Mouse (Mus musculus): ENCODE data around the gene Lingo3. TPM values are rescaled to one million over a fixed set of nuclear protein-coding genes. Genes with fewer than 3 reads are reported as not detected.
"Not testable (repeated sequence)": the region's sequence is repeated elsewhere in the genome, so short reads cannot be mapped to it uniquely, and the experiment has no call there.

Gene Lingo3
- polyA plus RNA-seq, 1 experiment from 2014 or later = 0.79 TPM

DNA sequence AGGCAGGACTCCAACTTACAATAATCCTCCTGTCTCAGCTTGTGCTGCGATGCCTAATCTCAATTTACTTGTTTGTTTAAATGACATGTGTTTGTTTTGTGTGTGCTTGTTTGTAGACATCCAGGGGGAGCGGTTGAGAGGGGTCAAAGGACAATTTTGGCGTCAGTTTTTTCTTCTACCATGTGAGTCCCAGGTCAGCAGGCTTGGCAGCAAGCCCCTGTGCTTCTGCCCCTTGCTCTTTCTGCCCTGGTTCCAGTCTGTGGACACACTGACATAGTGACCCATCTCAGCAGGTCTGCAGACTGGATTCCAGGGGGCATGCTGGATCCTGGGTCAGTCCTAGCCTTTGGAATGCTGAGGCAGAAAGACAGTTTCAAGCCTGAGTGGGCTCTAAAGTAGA, 24.4 kb downstream of the Lingo3 start:
- H3K27me3 ChIP-seq = no peaks in the 10 kb centered on the region

DNA sequence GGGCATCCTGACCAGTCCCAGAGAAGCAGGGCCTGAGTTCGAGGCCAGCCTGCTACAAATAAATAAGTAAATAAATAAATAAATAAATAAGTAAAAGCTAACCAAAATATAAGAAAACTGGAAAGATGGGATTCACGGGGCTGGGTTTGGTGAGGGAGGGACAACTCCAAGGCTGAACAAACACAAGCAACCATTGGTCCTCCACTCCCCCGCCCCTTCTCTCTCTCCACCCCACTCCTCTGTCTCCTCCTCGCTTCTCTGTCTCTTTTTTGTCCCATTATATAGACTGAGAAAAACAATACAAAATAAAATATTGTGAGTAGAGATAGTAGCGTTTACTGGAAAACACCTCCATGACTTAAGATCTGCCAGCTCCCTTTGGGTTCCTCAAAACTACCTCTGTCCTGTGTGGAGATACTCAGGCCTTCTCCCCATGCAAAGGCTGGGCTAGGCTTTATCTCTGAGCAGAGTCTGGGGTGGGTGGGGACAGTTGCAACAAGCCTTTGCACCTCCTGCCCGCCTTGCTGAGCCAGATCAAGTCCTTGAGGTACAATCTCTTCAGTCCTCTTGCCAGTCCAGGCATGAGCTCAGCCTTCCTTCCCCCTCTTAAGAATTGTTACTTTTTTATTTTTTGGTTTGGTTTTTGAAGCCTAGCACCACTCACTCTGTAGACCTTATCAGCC, 25.1 kb downstream of the Lingo3 start:
- Histone ChIP-seq H3K4me3 (replicated peaks) (no peak overlapping the region), H3K9me3 (no peaks in the 10 kb centered on the region), H3K9ac (replicated peaks) (no peak overlapping the region), H3K27me3 (no peaks in the 10 kb centered on the region), H3K36me3 (no peaks in the 10 kb centered on the region), H3K4me2 (no peak overlapping the region), H3K4me1 (replicated peaks) (no peaks in the 10 kb centered on the region), H3K27ac (no peak overlapping the region)
- no peak for ATAC-seq (ENCODE audit: insufficient number of reproducible peaks, insufficient read depth, low FRiP score, low TSS enrichment, low read depth)
- WGBS = 53% methylated on average over 6 of the region's 6 CpGs

More for the DNA sequence above, 24.4 kb downstream of the Lingo3 start:
- no peak overlapping the region for H3K27ac ChIP-seq
- no peak overlapping the region for H3K4me2 ChIP-seq
- no peaks in the 10 kb centered on the region for H3K9me3 ChIP-seq
- no peak overlapping the region for H3K9ac ChIP-seq (replicated peaks)
- no peaks in the 10 kb centered on the region for H3K36me3 ChIP-seq
- WGBS = 50% methylated on average over 3 of the region's 3 CpGs
- H3K4me3 ChIP-seq (replicated peaks) = no peak overlapping the region
- no peaks in the 10 kb centered on the region for H3K4me1 ChIP-seq (replicated peaks)
- ATAC-seq (ENCODE audit: insufficient number of reproducible peaks, insufficient read depth, low FRiP score, low TSS enrichment, low read depth) = no peak

DNA sequence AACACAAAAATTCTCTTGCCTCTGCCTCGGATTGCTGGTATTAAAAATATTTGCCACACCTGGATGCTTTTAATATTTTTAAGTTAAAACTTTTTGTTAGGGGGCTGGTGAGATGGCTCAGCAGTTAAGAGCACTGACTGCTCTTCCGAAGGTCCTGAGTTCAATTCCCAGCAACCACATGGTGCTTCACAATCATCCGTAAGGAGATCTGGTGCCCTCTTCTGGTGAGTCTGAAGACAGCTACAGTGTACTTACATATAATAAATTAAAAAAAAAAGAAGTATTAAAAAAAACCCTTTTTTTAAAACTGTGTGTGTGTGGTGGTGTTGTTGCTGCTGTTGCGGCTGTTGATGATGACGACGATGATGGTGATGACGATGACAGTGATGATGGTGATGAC, 25.9 kb downstream of the Lingo3 start:
- H3K36me3 ChIP-seq; H3K27me3 ChIP-seq; ATAC-seq (ENCODE audit: insufficient number of reproducible peaks, insufficient read depth, low FRiP score, low TSS enrichment, low read depth); H3K4me1 ChIP-seq (replicated peaks); H3K4me3 ChIP-seq (replicated peaks); H3K9ac ChIP-seq (replicated peaks); H3K27ac ChIP-seq; H3K4me2 ChIP-seq; H3K9me3 ChIP-seq: not testable (repeated sequence)
- 83% methylated on average over 7 of the region's 7 CpGs for WGBS

- no peak for ATAC-seq (ENCODE audit: insufficient number of reproducible peaks, insufficient read depth, low FRiP score, low TSS enrichment, low read depth)
- H3K9me3 ChIP-seq = no peaks in the 10 kb centered on the region
- H3K4me2 ChIP-seq = no peak overlapping the region
- peaks cover 6% of the 10 kb centered on the region; the same call in 1 of the 2 replicates for H3K27me3 ChIP-seq
- H3K9ac ChIP-seq (replicated peaks) = no peak overlapping the region
- H3K4me3 ChIP-seq (replicated peaks) = no peak overlapping the region
- 73% methylated on average over 2 of the region's 2 CpGs for WGBS
- no peak overlapping the region for H3K27ac ChIP-seq
- H3K36me3 ChIP-seq = no peaks in the 10 kb centered on the region
- H3K4me1 ChIP-seq (replicated peaks) = no peaks in the 10 kb centered on the region
These were observed 26.7 kb downstream of the Lingo3 start for GRCm38 (mm10) chr10:80817164-80817563.

DNA sequence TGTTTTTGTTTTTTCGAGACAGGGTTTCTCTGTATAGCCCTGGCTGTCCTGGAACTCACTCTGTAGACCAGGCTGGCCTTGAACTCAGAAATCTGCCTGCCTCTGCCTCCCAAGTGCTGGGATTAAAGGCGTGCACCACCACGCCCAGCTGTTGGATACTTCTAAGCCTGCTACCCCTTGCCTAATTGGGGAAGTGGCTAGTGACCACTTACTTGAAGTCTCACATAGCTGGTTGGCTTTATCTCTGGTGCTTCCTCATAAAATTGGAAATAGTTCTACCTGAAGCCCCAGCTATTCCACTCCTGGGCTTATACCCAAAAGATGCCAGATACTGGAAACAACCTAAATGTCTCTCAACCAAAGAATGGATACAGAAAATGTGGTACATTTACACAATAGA, 27.5 kb downstream of the Lingo3 start:
- 79% methylated on average over 3 of the region's 3 CpGs for WGBS
- H3K9ac ChIP-seq (replicated peaks); H3K4me2 ChIP-seq; H3K27ac ChIP-seq; H3K4me1 ChIP-seq (replicated peaks); H3K4me3 ChIP-seq (replicated peaks); H3K36me3 ChIP-seq; ATAC-seq (ENCODE audit: insufficient number of reproducible peaks, insufficient read depth, low FRiP score, low TSS enrichment, low read depth); H3K9me3 ChIP-seq: not testable (repeated sequence)
- H3K27me3 ChIP-seq = peaks cover 13% of the 10 kb centered on the region

DNA sequence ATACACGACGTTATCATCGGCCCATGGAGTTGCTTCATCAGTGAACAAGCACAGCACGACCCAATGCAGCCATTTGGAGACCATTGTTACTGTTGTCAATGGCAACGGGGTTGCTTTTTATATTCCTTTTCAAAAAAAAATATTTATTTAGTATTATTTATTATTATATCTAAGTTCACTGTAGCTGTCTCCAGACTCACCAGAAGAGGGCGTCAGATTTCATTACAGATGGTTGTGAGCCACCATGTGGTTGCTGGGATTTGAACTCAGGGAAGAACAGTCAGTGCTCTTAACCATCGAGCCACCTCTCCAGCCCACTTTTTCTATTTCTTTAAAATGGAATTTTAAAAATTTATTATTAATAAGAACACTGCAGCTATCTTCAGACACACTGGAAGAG, 29.0 kb downstream of the Lingo3 start:
- Histone ChIP-seq H3K4me2 (no peak overlapping the region), H3K27me3 (peaks cover 28% of the 10 kb centered on the region), H3K4me1 (replicated peaks) (peaks cover 6% of the 10 kb centered on the region; the same call in 1 of the 2 replicates), H3K4me3 (replicated peaks) (no peak overlapping the region), H3K27ac (no peak overlapping the region), H3K9me3 (no peaks in the 10 kb centered on the region), H3K36me3 (no peaks in the 10 kb centered on the region), H3K9ac (replicated peaks) (no peak overlapping the region)
- WGBS = 74% methylated on average over 7 of the region's 7 CpGs
- ATAC-seq (ENCODE audit: insufficient number of reproducible peaks, insufficient read depth, low FRiP score, low TSS enrichment, low read depth) = no peak

DNA sequence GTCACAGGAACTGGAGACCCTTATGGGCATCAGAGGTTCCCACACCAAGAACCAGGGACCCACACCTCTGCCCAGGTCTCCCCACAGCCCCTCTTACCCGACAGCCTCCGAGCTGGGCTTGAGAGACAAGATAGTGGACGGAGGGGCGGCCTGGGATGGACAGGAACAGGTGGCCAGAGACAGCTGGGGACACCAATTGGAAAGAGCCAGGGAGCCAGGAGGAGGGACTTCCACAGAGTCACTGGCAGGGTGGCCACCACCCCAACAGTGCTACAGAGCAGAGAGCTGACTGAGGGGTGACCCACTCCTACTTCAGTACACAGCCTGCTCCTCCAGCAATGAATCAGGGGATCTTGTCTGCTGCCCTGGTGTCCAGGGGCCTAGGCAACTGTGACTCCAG, 30.5 kb downstream of the Lingo3 start, which contains the start of gene Jsrp1:
TSS of gene Jsrp1 (minus strand) at position 133 of the 400 bp plus-strand sequence.
- 0 out of 2 replicates have a peak within 1 kb of the TSS, but pooled peaks have one; percentile 23 for H3K9ac ChIP-seq (replicated peaks)
- ATAC-seq (ENCODE audit: insufficient number of reproducible peaks, insufficient read depth, low FRiP score, low TSS enrichment, low read depth) = no peak
- no peak within 1 kb of the TSS for H3K4me2 ChIP-seq
- no peak within 1 kb of the TSS for H3K4me3 ChIP-seq (replicated peaks)
- WGBS = 72% methylated on average over 4 of the region's 4 CpGs
- no peaks in the 10 kb centered on the region for H3K9me3 ChIP-seq
- no peak within 1 kb of the TSS for H3K27ac ChIP-seq
- H3K4me1 ChIP-seq (replicated peaks) = peaks cover 16% of the 10 kb centered on the region
- H3K36me3 ChIP-seq = no peaks in the 10 kb centered on the region
- H3K27me3 ChIP-seq = peaks cover 41% of the 10 kb centered on the region

- H3K27me3 ChIP-seq = peaks cover 50% of the 10 kb centered on the region
- ATAC-seq (ENCODE audit: insufficient number of reproducible peaks, insufficient read depth, low FRiP score, low TSS enrichment, low read depth) = no peak
- 55% methylated on average over 5 of the region's 5 CpGs for WGBS
These were observed 31.3 kb downstream of the Lingo3 start for GRCm38 (mm10) chr10:80812391-80813041.

GRCm38 (mm10) chr10:80810084-80810483, 33.8 kb downstream of the Lingo3 start:
- peak overlapping the region; percentile 28 for H3K4me2 ChIP-seq
- no peaks in the 10 kb centered on the region for H3K9me3 ChIP-seq
- peaks cover 43% of the 10 kb centered on the region for H3K4me1 ChIP-seq (replicated peaks)
- 2% methylated on average over 18 of the region's 20 CpGs for WGBS
- no peak overlapping the region for H3K27ac ChIP-seq
- H3K4me3 ChIP-seq (replicated peaks) = peak overlapping the region; percentile 17; the same call in 1 of the 2 replicates
- peaks cover 7% of the 10 kb centered on the region for H3K36me3 ChIP-seq
- H3K9ac ChIP-seq (replicated peaks) = peak overlapping the region; percentile 47; the same call in 1 of the 2 replicates
- no peak for ATAC-seq (ENCODE audit: insufficient number of reproducible peaks, insufficient read depth, low FRiP score, low TSS enrichment, low read depth)
- H3K27me3 ChIP-seq = peaks cover 65% of the 10 kb centered on the region

More at GRCm38 (mm10) chr10:80812391-80813041, 31.3 kb downstream of the Lingo3 start:
- Histone ChIP-seq H3K36me3 (no peaks in the 10 kb centered on the region), H3K9ac (replicated peaks) (no peak overlapping the region), H3K4me3 (replicated peaks) (no peak overlapping the region), H3K9me3 (no peaks in the 10 kb centered on the region), H3K27ac (no peak overlapping the region), H3K4me2 (no peak overlapping the region), H3K4me1 (replicated peaks) (peaks cover 25% of the 10 kb centered on the region)

DNA sequence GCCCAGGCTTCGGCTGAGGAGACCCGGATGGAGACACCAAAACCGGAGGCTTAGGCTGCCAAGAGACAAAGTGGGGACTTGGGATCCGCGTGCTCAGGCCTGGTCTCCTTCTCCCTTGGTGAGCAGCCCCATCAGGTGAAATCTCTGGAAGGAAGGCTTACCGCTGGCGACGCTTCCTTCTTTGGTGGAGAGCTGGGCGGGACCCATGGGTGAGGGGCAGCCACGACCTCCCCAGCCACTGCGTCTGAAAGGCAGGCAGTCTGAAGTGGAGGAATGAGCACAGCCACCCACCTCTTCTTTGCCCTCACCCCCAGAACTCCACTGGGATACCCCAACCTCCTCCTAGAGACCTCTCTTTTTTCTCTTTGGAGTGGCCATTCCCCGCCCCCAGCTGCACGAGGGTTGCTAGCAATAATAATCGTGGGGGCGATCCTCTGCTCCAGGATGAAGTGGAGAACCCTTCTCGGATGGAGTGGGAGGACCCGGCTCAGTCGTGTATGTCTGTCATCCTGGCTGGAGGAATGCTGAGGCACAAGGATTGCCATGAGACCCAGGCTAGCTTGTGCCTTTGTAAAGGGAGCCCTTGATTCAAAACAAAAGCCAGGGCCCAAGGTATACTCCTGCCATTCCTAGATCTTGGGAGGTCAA, 34.7 kb downstream of the Lingo3 start:
- ATAC-seq (ENCODE audit: insufficient number of reproducible peaks, insufficient read depth, low FRiP score, low TSS enrichment, low read depth) = no peak
- H3K27me3 ChIP-seq = peaks cover 65% of the 10 kb centered on the region
- H3K4me1 ChIP-seq (replicated peaks) = peaks cover 43% of the 10 kb centered on the region
- H3K9ac ChIP-seq (replicated peaks) = peak overlapping the region; percentile 24; the same call in 1 of the 2 replicates
- 8% methylated on average over 18 of the region's 18 CpGs for WGBS
- no peaks in the 10 kb centered on the region for H3K9me3 ChIP-seq
- H3K4me3 ChIP-seq (replicated peaks) = peak overlapping the region; percentile 24
- no peak overlapping the region for H3K27ac ChIP-seq
- H3K4me2 ChIP-seq = peak overlapping the region; percentile 97
- peaks cover 17% of the 10 kb centered on the region for H3K36me3 ChIP-seq
